Mouse (Mus musculus): ENCODE measurements at regions not wholly inside any gene's neighbourhood (a gene's known extent, or its start where the extent isn't known, plus 50 kb on each side); places are given as distances from the start of the nearest gene placed in this dataset.

- no peak overlapping the region for H3K9ac ChIP-seq
Observed at GRCm38 (mm10) chr4:84092509-84092908, 567.2 kb downstream of the Ccdc171 start.

GRCm38 (mm10) chr4:84095237-84095636 is 569.9 kb downstream of the Ccdc171 start:
- no peak for ATAC-seq (ENCODE audit: low FRiP score)
- Histone ChIP-seq H3K27ac (no peak overlapping the region), H3K4me1 (peaks cover 6% of the 10 kb centered on the region; the same call in 1 of the 2 replicates), H3K27me3 (no peaks in the 10 kb centered on the region; the same call in 1 of the 2 replicates), H3K4me3 (no peak overlapping the region), H3K36me3 (no peaks in the 10 kb centered on the region), H3K9me3 (replicated peaks) (no peaks in the 10 kb centered on the region), H3K4me2 (replicated peaks) (no peak overlapping the region), H3K9ac (no peak overlapping the region)
- WGBS = 87% methylated on average over 3 of the region's 3 CpGs

More at GRCm38 (mm10) chr4:84092509-84092908, 567.2 kb downstream of the Ccdc171 start:
- peaks cover 6% of the 10 kb centered on the region; the same call in 1 of the 2 replicates for H3K4me1 ChIP-seq
- no peak overlapping the region for H3K27ac ChIP-seq
- no peak overlapping the region for H3K4me2 ChIP-seq (replicated peaks)
- no peaks in the 10 kb centered on the region for H3K36me3 ChIP-seq
- no peak overlapping the region for H3K4me3 ChIP-seq
- H3K27me3 ChIP-seq = no peaks in the 10 kb centered on the region; the same call in 1 of the 2 replicates
- WGBS = 61% methylated on average over 9 of the region's 9 CpGs
- 0 out of 2 replicates have a peak, but pooled peaks have one; percentile 64 for ATAC-seq (ENCODE audit: low FRiP score)
- H3K9me3 ChIP-seq (replicated peaks) = no peaks in the 10 kb centered on the region

- WGBS = 91% methylated on average over 4 of the region's 4 CpGs
- H3K9me3 ChIP-seq (replicated peaks) = no peaks in the 10 kb centered on the region
- H3K4me1 ChIP-seq = peaks cover 6% of the 10 kb centered on the region; the same call in 1 of the 2 replicates
- no peak overlapping the region for H3K4me3 ChIP-seq
- H3K4me2 ChIP-seq (replicated peaks) = no peak overlapping the region
- no peak for ATAC-seq (ENCODE audit: low FRiP score)
- no peaks in the 10 kb centered on the region; the same call in 1 of the 2 replicates for H3K27me3 ChIP-seq
- no peaks in the 10 kb centered on the region for H3K36me3 ChIP-seq
- no peak overlapping the region for H3K27ac ChIP-seq
- H3K9ac ChIP-seq = no peak overlapping the region
Observed at GRCm38 (mm10) chr4:84096081-84096480, 570.7 kb downstream of the Ccdc171 start.

- no peak overlapping the region for H3K4me2 ChIP-seq (replicated peaks)
- H3K9ac ChIP-seq = no peak overlapping the region
- WGBS = 94% methylated on average over 8 of the region's 8 CpGs
- no peak for ATAC-seq (ENCODE audit: low FRiP score)
- H3K36me3 ChIP-seq = no peaks in the 10 kb centered on the region
- H3K4me3 ChIP-seq = no peak overlapping the region
- H3K9me3 ChIP-seq (replicated peaks) = no peaks in the 10 kb centered on the region
- H3K27ac ChIP-seq = no peak overlapping the region
- no peaks in the 10 kb centered on the region; the same call in 1 of the 2 replicates for H3K27me3 ChIP-seq
- no peaks in the 10 kb centered on the region for H3K4me1 ChIP-seq
Observed at GRCm38 (mm10) chr4:84099071-84099470, 573.7 kb downstream of the Ccdc171 start.

GRCm38 (mm10) chr4:84101923-84102322 is 573.2 kb downstream of the Bnc2 start:
- H3K4me1 ChIP-seq = no peaks in the 10 kb centered on the region
- H3K27ac ChIP-seq = no peak overlapping the region
- ATAC-seq (ENCODE audit: low FRiP score) = no peak
- no peaks in the 10 kb centered on the region for H3K9me3 ChIP-seq (replicated peaks)
- WGBS = 91% methylated on average over 6 of the region's 6 CpGs
- 0 out of 2 replicates have a peak, but pooled peaks cover 5% of the 10 kb centered on the region for H3K27me3 ChIP-seq
- no peak overlapping the region for H3K4me3 ChIP-seq
- H3K36me3 ChIP-seq = no peaks in the 10 kb centered on the region
- H3K4me2 ChIP-seq (replicated peaks) = no peak overlapping the region
- no peak overlapping the region for H3K9ac ChIP-seq

GRCm38 (mm10) chr4:84102736-84103135 is 572.3 kb downstream of the Bnc2 start:
- 0 out of 2 replicates have a peak, but pooled peaks cover 5% of the 10 kb centered on the region for H3K27me3 ChIP-seq
- peaks cover under 1% of the 10 kb centered on the region; the same call in 1 of the 2 replicates for H3K4me1 ChIP-seq
- H3K4me3 ChIP-seq = no peak overlapping the region
- 71% methylated on average over 11 of the region's 11 CpGs for WGBS
- H3K36me3 ChIP-seq = no peaks in the 10 kb centered on the region
- H3K27ac ChIP-seq = no peak overlapping the region
- H3K9ac ChIP-seq = no peak overlapping the region
- no peak overlapping the region for H3K4me2 ChIP-seq (replicated peaks)
- ATAC-seq (ENCODE audit: low FRiP score) = no peak
- no peaks in the 10 kb centered on the region for H3K9me3 ChIP-seq (replicated peaks)

- no peak for ATAC-seq (ENCODE audit: low FRiP score)
- H3K27me3 ChIP-seq = 0 out of 2 replicates have a peak, but pooled peaks cover 5% of the 10 kb centered on the region
- H3K9ac ChIP-seq = no peak overlapping the region
Observed at GRCm38 (mm10) chr4:84108592-84108991, 566.5 kb downstream of the Bnc2 start.

GRCm38 (mm10) chr4:84109771-84110503 is 565.1 kb downstream of the Bnc2 start:
- Histone ChIP-seq H3K9me3 (replicated peaks) (no peaks in the 10 kb centered on the region), H3K4me2 (replicated peaks) (0 out of 2 replicates have a peak overlapping the region, but pooled peaks have one; percentile 2), H3K36me3 (no peaks in the 10 kb centered on the region), H3K27ac (0 out of 2 replicates have a peak overlapping the region, but pooled peaks have one; percentile 30), H3K27me3 (0 out of 2 replicates have a peak, but pooled peaks cover 5% of the 10 kb centered on the region), H3K9ac (no peak overlapping the region), H3K4me3 (no peak overlapping the region), H3K4me1 (peaks cover 19% of the 10 kb centered on the region)
- 4% methylated on average over 12 of the region's 12 CpGs for WGBS
- peak; percentile 68 for ATAC-seq (ENCODE audit: low FRiP score)

More at GRCm38 (mm10) chr4:84108592-84108991, 566.5 kb downstream of the Bnc2 start:
- Histone ChIP-seq H3K4me3 (no peak overlapping the region), H3K4me2 (replicated peaks) (no peak overlapping the region), H3K36me3 (no peaks in the 10 kb centered on the region), H3K4me1 (peaks cover 19% of the 10 kb centered on the region), H3K9me3 (replicated peaks) (no peaks in the 10 kb centered on the region), H3K27ac (no peak overlapping the region)
- WGBS = 67% methylated on average over 6 of the region's 6 CpGs

GRCm38 (mm10) chr4:84114162-84115040 is 560.7 kb downstream of the Bnc2 start:
- Histone ChIP-seq H3K9me3 (replicated peaks) (no peaks in the 10 kb centered on the region), H3K4me3 (no peak overlapping the region), H3K4me2 (replicated peaks) (no peak overlapping the region), H3K36me3 (no peaks in the 10 kb centered on the region), H3K27me3 (no peaks in the 10 kb centered on the region), H3K27ac (no peak overlapping the region), H3K4me1 (peaks cover 16% of the 10 kb centered on the region), H3K9ac (no peak overlapping the region)
- WGBS = 84% methylated on average over 10 of the region's 10 CpGs
- no peak for ATAC-seq (ENCODE audit: low FRiP score)

- H3K36me3 ChIP-seq = no peaks in the 10 kb centered on the region
- H3K4me1 ChIP-seq = peaks cover 22% of the 10 kb centered on the region
- H3K4me3 ChIP-seq = no peak overlapping the region
- H3K4me2 ChIP-seq (replicated peaks) = no peak overlapping the region
- 88% methylated on average over 2 of the region's 2 CpGs for WGBS
- peak overlapping the region; percentile 24; the same call in 1 of the 2 replicates for H3K9ac ChIP-seq
- H3K27ac ChIP-seq = no peak overlapping the region
- ATAC-seq (ENCODE audit: low FRiP score) = peak; percentile 23; the same call in 1 of the 2 replicates
- H3K9me3 ChIP-seq (replicated peaks) = no peaks in the 10 kb centered on the region
- no peaks in the 10 kb centered on the region for H3K27me3 ChIP-seq
Observed at GRCm38 (mm10) chr4:84118284-84118919, 556.7 kb downstream of the Bnc2 start.

- 0 out of 2 replicates have a peak overlapping the region, but pooled peaks have one; percentile 35 for H3K9ac ChIP-seq
- 27% methylated on average over 7 of the region's 7 CpGs for WGBS
Observed at GRCm38 (mm10) chr4:84119616-84120015, 555.5 kb downstream of the Bnc2 start.

More at GRCm38 (mm10) chr4:84119616-84120015, 555.5 kb downstream of the Bnc2 start:
- H3K27me3 ChIP-seq = no peaks in the 10 kb centered on the region
- no peak for ATAC-seq (ENCODE audit: low FRiP score)
- no peaks in the 10 kb centered on the region for H3K9me3 ChIP-seq (replicated peaks)
- H3K4me1 ChIP-seq = peaks cover 22% of the 10 kb centered on the region
- H3K4me3 ChIP-seq = no peak overlapping the region
- no peak overlapping the region for H3K27ac ChIP-seq
- no peak overlapping the region for H3K4me2 ChIP-seq (replicated peaks)
- H3K36me3 ChIP-seq = no peaks in the 10 kb centered on the region

Measured in hindbrain, embryonic 12.5 days (tissue).